Mouse (Mus musculus): Measurements from ENCODE around the gene Cdk8. TPM values are rescaled to one million over a fixed set of nuclear protein-coding genes. Genes with fewer than 3 reads are reported as not detected.

Gene Cdk8
- polyA plus RNA-seq, 1 experiment from 2014 or later = 19.2 TPM

GRCm38 (mm10) chr5:146267776-146268175 lies 36.7 kb downstream of the Cdk8 start:
- Histone ChIP-seq H3K4me2 (no peak overlapping the region), H3K4me1 (replicated peaks) (no peaks in the 10 kb centered on the region), H3K9me3 (no peaks in the 10 kb centered on the region), H3K27ac (replicated peaks) (no peak overlapping the region), H3K36me3 (peaks cover 5% of the 10 kb centered on the region; the same call in 1 of the 2 replicates), H3K4me3 (no peak overlapping the region), H3K27me3 (no peaks in the 10 kb centered on the region), H3K9ac (no peak overlapping the region)
- WGBS = 88% methylated on average over 7 of the region's 7 CpGs
- ATAC-seq (ENCODE audit: low FRiP score, low read depth) = no peak

- H3K27me3 ChIP-seq = no peaks in the 10 kb centered on the region
- no peak for ATAC-seq (ENCODE audit: low FRiP score, low read depth)
- no peak overlapping the region for H3K4me2 ChIP-seq
- WGBS = 80% methylated on average over 9 of the region's 9 CpGs
- no peaks in the 10 kb centered on the region for H3K4me1 ChIP-seq (replicated peaks)
- H3K36me3 ChIP-seq = peaks cover 9% of the 10 kb centered on the region; the same call in 1 of the 2 replicates
- no peaks in the 10 kb centered on the region for H3K9me3 ChIP-seq
- no peak overlapping the region for H3K4me3 ChIP-seq
- no peak overlapping the region for H3K9ac ChIP-seq
- no peak overlapping the region for H3K27ac ChIP-seq (replicated peaks)
Measured at GRCm38 (mm10) chr5:146270593-146270992, 39.6 kb downstream of the Cdk8 start.

GRCm38 (mm10) chr5:146271662-146272061 lies 40.6 kb downstream of the Cdk8 start:
- H3K27me3 ChIP-seq = no peaks in the 10 kb centered on the region
- no peak overlapping the region for H3K4me3 ChIP-seq
- no peaks in the 10 kb centered on the region for H3K4me1 ChIP-seq (replicated peaks)
- no peak overlapping the region for H3K27ac ChIP-seq (replicated peaks)
- no peak overlapping the region for H3K9ac ChIP-seq
- H3K9me3 ChIP-seq = no peaks in the 10 kb centered on the region
- peaks cover 9% of the 10 kb centered on the region; the same call in 1 of the 2 replicates for H3K36me3 ChIP-seq
- no peak for ATAC-seq (ENCODE audit: low FRiP score, low read depth)
- WGBS = 84% methylated on average over 5 of the region's 5 CpGs
- H3K4me2 ChIP-seq = no peak overlapping the region

GRCm38 (mm10) chr5:146273096-146273495 lies 42.1 kb downstream of the Cdk8 start:
- Histone ChIP-seq H3K27ac (replicated peaks) (no peak overlapping the region), H3K9ac (no peak overlapping the region), H3K4me1 (replicated peaks) (no peaks in the 10 kb centered on the region), H3K4me2 (no peak overlapping the region), H3K9me3 (no peaks in the 10 kb centered on the region), H3K27me3 (no peaks in the 10 kb centered on the region), H3K4me3 (no peak overlapping the region), H3K36me3 (peaks cover 9% of the 10 kb centered on the region; the same call in 1 of the 2 replicates)
- no peak for ATAC-seq (ENCODE audit: low FRiP score, low read depth)
- WGBS = 82% methylated on average over 4 of the region's 4 CpGs

- H3K9me3 ChIP-seq = no peaks in the 10 kb centered on the region
- H3K4me2 ChIP-seq = no peak overlapping the region
- H3K4me3 ChIP-seq = no peak overlapping the region
- H3K36me3 ChIP-seq = peaks cover 4% of the 10 kb centered on the region; the same call in 1 of the 2 replicates
- H3K27me3 ChIP-seq = no peaks in the 10 kb centered on the region
- H3K27ac ChIP-seq (replicated peaks) = no peak overlapping the region
- WGBS = 82% methylated on average over 4 of the region's 4 CpGs
- no peaks in the 10 kb centered on the region for H3K4me1 ChIP-seq (replicated peaks)
- no peak for ATAC-seq (ENCODE audit: low FRiP score, low read depth)
- no peak overlapping the region for H3K9ac ChIP-seq
Measured at GRCm38 (mm10) chr5:146274420-146275045, 43.5 kb downstream of the Cdk8 start.

GRCm38 (mm10) chr5:146277513-146277912 lies 46.5 kb downstream of the Cdk8 start:
- Histone ChIP-seq H3K4me1 (replicated peaks) (no peaks in the 10 kb centered on the region), H3K27me3 (no peaks in the 10 kb centered on the region), H3K4me3 (no peak overlapping the region), H3K9me3 (no peaks in the 10 kb centered on the region), H3K9ac (no peak overlapping the region), H3K4me2 (no peak overlapping the region), H3K36me3 (peaks cover 4% of the 10 kb centered on the region; the same call in 1 of the 2 replicates), H3K27ac (replicated peaks) (no peak overlapping the region)
- no peak for ATAC-seq (ENCODE audit: low FRiP score, low read depth)
- 89% methylated on average over 4 of the region's 4 CpGs for WGBS

GRCm38 (mm10) chr5:146280012-146280411 lies 49.0 kb downstream of the Cdk8 start:
- Histone ChIP-seq H3K9ac (no peak overlapping the region), H3K9me3 (no peaks in the 10 kb centered on the region), H3K4me1 (replicated peaks) (no peaks in the 10 kb centered on the region), H3K36me3 (peaks cover 4% of the 10 kb centered on the region; the same call in 1 of the 2 replicates), H3K27ac (replicated peaks) (no peak overlapping the region), H3K4me2 (no peak overlapping the region), H3K4me3 (no peak overlapping the region), H3K27me3 (no peaks in the 10 kb centered on the region)
- ATAC-seq (ENCODE audit: low FRiP score, low read depth) = no peak

GRCm38 (mm10) chr5:146281241-146281818 lies 50.3 kb downstream of the Cdk8 start:
- H3K36me3 ChIP-seq = peaks cover 12% of the 10 kb centered on the region

GRCm38 (mm10) chr5:146281884-146282579 lies 51.0 kb downstream of the Cdk8 start:
- H3K4me2 ChIP-seq = no peak overlapping the region
- no peak overlapping the region for H3K9ac ChIP-seq
- no peak overlapping the region for H3K27ac ChIP-seq (replicated peaks)
- H3K27me3 ChIP-seq = no peaks in the 10 kb centered on the region
- H3K4me3 ChIP-seq = no peak overlapping the region
- peaks cover 19% of the 10 kb centered on the region for H3K36me3 ChIP-seq
- ATAC-seq (ENCODE audit: low FRiP score, low read depth) = no peak
- H3K4me1 ChIP-seq (replicated peaks) = no peaks in the 10 kb centered on the region
- H3K9me3 ChIP-seq = no peaks in the 10 kb centered on the region
- WGBS = 70% methylated on average over 13 of the region's 13 CpGs

More at GRCm38 (mm10) chr5:146281241-146281818, 50.3 kb downstream of the Cdk8 start:
- no peaks in the 10 kb centered on the region for H3K4me1 ChIP-seq (replicated peaks)
- H3K9ac ChIP-seq = no peak overlapping the region
- ATAC-seq (ENCODE audit: low FRiP score, low read depth) = no peak
- WGBS = 85% methylated on average over 4 of the region's 4 CpGs
- H3K27ac ChIP-seq (replicated peaks) = no peak overlapping the region
- H3K4me2 ChIP-seq = no peak overlapping the region
- H3K4me3 ChIP-seq = no peak overlapping the region
- H3K9me3 ChIP-seq = no peaks in the 10 kb centered on the region
- no peaks in the 10 kb centered on the region for H3K27me3 ChIP-seq

- WGBS = 91% methylated on average over 6 of the region's 6 CpGs
- peaks cover 28% of the 10 kb centered on the region for H3K36me3 ChIP-seq
- no peak overlapping the region for H3K9ac ChIP-seq
- no peak overlapping the region for H3K4me2 ChIP-seq
- no peak overlapping the region for H3K4me3 ChIP-seq
- H3K4me1 ChIP-seq (replicated peaks) = no peaks in the 10 kb centered on the region
- ATAC-seq (ENCODE audit: low FRiP score, low read depth) = no peak
- no peak overlapping the region for H3K27ac ChIP-seq (replicated peaks)
- no peaks in the 10 kb centered on the region for H3K27me3 ChIP-seq
- no peaks in the 10 kb centered on the region for H3K9me3 ChIP-seq
Measured at GRCm38 (mm10) chr5:146283899-146284298, 52.9 kb downstream of the Cdk8 start.

- Histone ChIP-seq H3K4me1 (replicated peaks) (no peaks in the 10 kb centered on the region), H3K36me3 (peaks cover 40% of the 10 kb centered on the region)
- 80% methylated on average over 10 of the region's 10 CpGs for WGBS
Measured at GRCm38 (mm10) chr5:146287416-146287815, 56.4 kb downstream of the Cdk8 start.

GRCm38 (mm10) chr5:146288048-146288501 lies 57.0 kb downstream of the Cdk8 start:
- Histone ChIP-seq H3K36me3 (peaks cover 42% of the 10 kb centered on the region), H3K9ac (no peak overlapping the region), H3K27ac (replicated peaks) (no peak overlapping the region), H3K4me2 (no peak overlapping the region), H3K27me3 (no peaks in the 10 kb centered on the region), H3K4me3 (no peak overlapping the region), H3K9me3 (no peaks in the 10 kb centered on the region), H3K4me1 (replicated peaks) (no peaks in the 10 kb centered on the region)
- ATAC-seq (ENCODE audit: low FRiP score, low read depth) = no peak
- 79% methylated on average over 13 of the region's 13 CpGs for WGBS

More at GRCm38 (mm10) chr5:146287416-146287815, 56.4 kb downstream of the Cdk8 start:
- no peak for ATAC-seq (ENCODE audit: low FRiP score, low read depth)
- no peak overlapping the region for H3K4me2 ChIP-seq
- no peak overlapping the region for H3K4me3 ChIP-seq
- no peaks in the 10 kb centered on the region for H3K9me3 ChIP-seq
- no peak overlapping the region for H3K9ac ChIP-seq
- H3K27ac ChIP-seq (replicated peaks) = no peak overlapping the region
- H3K27me3 ChIP-seq = no peaks in the 10 kb centered on the region

Measured in hindbrain, embryonic 15.5 days (tissue).